Mouse (Mus musculus) left cerebral cortex, adult 18-20 months (tissue): ENCODE measurements around the gene Gm4216. TPM values are rescaled to one million over a fixed set of nuclear protein-coding genes. Genes with fewer than 3 reads are reported as not detected.
"Not testable (repeated sequence)": the region's sequence is repeated elsewhere in the genome, so short reads cannot be mapped to it uniquely, and the experiment has no call there.

Experiments
- DNase-seq, 2 experiments: peaks; one replicate each; pipeline ENCODE4 v3.0.0; 2021 to 2022; ENCODE audit warnings: low spot score in 2 of 2, mixed read lengths in 1 of 2
- long read RNA-seq, 2 experiments: library from polyadenylated mRNA; stranded (forward); transcript quantifications; one replicate each; pipeline ENCODE4 v2.0.0; 2021
- total RNA-seq, 2 experiments: library from RNA; stranded (reverse); gene quantifications; 2 replicates each; pipeline ENCODE4 v1.2.3; 2021

The Gm4216 gene
- total RNA-seq = not detected
- long read RNA-seq, experiment 1 = 0 reads
- long read RNA-seq, experiment 2 = 0 reads

DNA sequence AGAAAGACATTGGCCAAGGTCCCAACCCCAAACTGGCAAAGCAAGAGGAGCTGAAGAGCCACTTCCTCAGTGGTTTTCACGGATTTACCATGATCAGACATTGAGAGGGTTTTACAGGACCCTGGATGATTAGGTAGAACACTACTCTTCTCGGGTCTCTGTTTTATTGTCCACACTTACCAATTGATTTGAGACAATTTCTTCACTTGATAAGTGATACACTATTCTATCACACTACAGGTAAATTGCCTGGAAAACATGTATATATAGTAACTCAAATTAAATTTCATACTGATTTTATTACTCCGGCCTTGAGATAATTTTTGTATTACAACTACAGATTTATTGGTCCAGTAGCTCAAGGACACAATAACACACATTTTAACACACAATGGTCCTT lies at the start of gene Gm4216:
TSS of gene Gm4216 (minus strand) at position 101 of the 400 bp plus-strand sequence.
- DNase-seq = not testable (repeated sequence)

DNA sequence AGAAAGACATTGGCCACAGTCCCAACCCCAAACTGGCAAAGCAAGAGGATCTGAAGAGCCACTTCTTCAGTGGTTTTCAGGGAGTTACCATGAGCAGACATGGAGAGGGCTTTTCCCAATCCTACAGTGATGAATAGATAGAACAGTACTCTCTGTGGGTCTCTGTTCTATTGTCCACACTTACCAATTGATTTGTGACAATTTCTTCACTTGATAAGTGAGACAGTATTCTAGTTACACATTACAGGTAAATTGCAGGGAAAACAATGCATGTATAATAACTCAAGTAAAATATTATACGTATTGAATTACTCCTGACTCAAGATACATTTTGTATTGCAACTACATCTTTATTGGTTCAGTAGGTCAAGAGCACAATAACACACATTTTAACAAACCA lies 47.6 kb upstream of the Gm4216 start, which contains the start of gene Gm8720:
TSS of gene Gm8720 (minus strand) at position 101 of the 400 bp plus-strand sequence.
- not testable (repeated sequence) for DNase-seq

DNA sequence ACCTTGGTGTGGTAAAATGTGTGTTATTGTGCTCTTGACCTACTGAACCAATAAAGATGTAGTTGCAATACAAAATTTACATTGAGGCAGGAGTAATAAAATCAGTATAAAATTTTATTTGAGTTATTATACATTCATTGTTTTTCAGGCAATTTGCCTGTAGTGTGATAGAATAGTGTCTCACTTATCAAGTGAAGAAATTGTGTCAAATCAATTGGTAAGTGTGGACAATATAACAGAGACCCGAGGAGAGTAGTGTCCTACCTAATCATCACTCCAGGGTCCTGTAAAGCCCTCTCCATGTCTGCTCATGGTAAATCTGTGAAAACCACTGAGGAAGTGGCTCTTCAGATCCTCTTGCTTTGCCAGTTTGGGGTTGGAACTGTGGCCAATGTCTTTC lies 35.5 kb upstream of the Gm4216 start, which contains the start of gene Vmn1r163:
TSS of gene Vmn1r163 (plus strand) at position 301 of the 400 bp plus-strand sequence.
- not testable (repeated sequence) for DNase-seq

DNA sequence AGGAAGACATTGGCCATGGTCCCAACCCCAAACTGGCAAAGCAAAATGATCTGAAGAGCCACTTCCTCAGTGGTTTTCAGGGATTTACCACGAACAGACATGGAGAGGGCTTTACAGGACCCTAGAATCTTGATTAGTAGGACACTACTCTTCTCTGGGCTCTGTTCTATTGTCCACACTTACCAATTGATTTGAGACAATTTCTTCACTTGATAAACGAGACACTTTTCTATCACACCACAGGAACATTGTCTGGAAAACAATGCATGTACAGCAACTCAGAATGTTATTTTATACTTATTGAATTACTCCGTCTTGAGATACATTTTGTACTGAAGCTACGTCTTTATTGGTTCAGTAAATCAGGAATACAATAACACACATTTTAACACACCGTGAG lies 35.1 kb downstream of the Gm4216 start, which contains the start of gene Gm4214:
TSS of gene Gm4214 (minus strand) at position 101 of the 400 bp plus-strand sequence.
- DNase-seq = not testable (repeated sequence)

Other genes with a start within 250 kb of the Gm4216 start
- gene Vmn1r158, start 229.1 kb downstream of the Gm4216 start, total RNA-seq = not detected
- not detected for gene Vmn1r159, start 176.3 kb downstream of the Gm4216 start, total RNA-seq
- gene Vmn1r160, start 148.7 kb downstream of the Gm4216 start, total RNA-seq = not detected
- not detected for gene Gm4214, start 35.2 kb downstream of the Gm4216 start, total RNA-seq
- gene Vmn1r163, start 35.6 kb upstream of the Gm4216 start, total RNA-seq = not detected
- not detected for gene Gm8720, start 47.5 kb upstream of the Gm4216 start, total RNA-seq
- gene Gm10662, start 124.6 kb upstream of the Gm4216 start, total RNA-seq = not detected
- gene Vmn1r165, start 197.4 kb upstream of the Gm4216 start, total RNA-seq = not detected
- gene Vmn1r166, start 231.8 kb upstream of the Gm4216 start, total RNA-seq = not detected